Mouse (Mus musculus): ENCODE measurements around the gene Gnaq.

DNA sequence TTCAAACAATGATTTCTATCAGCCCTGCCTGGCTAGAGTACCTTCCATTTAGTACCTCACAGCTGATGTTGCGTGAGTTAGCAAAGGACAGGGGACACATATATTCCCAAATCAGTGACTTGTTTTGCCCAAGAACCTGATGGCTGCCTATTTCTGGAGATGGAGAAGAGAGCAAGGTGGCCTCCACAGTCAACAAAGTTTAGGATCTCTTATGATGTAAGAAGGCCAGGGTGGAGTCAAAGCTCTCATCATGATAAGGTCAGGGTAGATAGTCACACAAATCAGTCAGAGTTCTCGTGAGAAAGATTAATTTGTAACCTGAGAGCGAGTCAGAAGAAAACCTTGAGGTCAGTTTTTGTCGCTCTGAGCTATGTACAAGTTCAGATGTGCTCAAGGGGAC, 39.0 kb upstream of the Gnaq start:
- TF ChIP-seq ZC3H11A (IDR thresholded peaks at IDR 0.05; ENCODE audit: borderline replicate concordance, low read depth, low read length) (no peak), HCFC1 (IDR thresholded peaks at IDR 0.05; ENCODE audit: borderline replicate concordance, insufficient read depth, low read length) (no peak), ZNF384 (IDR thresholded peaks at IDR 0.05; ENCODE audit: low read depth, low read length) (no peak), CHD2 (IDR thresholded peaks at IDR 0.05; ENCODE audit: low read depth, low read length) (no peak), MAFK (IDR thresholded peaks at IDR 0.05; ENCODE audit: insufficient read depth, low read depth, low read length) (no peak)

Measured in ES-E14 (cell line).